In genomic region chr6:88249231-88249630, GRCm38 (mm10) we compare ENCODE assay signal across 16 mouse cellular contexts. TPM values are rescaled to one million over a fixed set of nuclear protein-coding genes. Genes with fewer than 3 reads are reported as not detected.
"Had no signal": no experiment of that assay in that cellular context is flagged by ENCODE, and none has a peak within 500 bp of the region (broad histone marks: within the 10 kb centered on the region; RNA-seq: fewer than 3 reads in every experiment).

No protein-coding gene starts in this region.

- H3K9ac ChIP-seq: intestine, embryonic 15.5 days; kidney, embryonic 15.5 days; limb, embryonic 15.5 days; liver, embryonic 15.5 days; lung, embryonic 15.5 days; midbrain, embryonic 15.5 days; neural tube, embryonic 13.5 days; stomach, embryonic 15.5 days had no signal

- H3K27me3 ChIP-seq: intestine, embryonic 15.5 days; limb, embryonic 15.5 days; liver, embryonic 15.5 days; lung, embryonic 15.5 days; midbrain, embryonic 15.5 days; neural tube, embryonic 13.5 days; stomach, embryonic 15.5 days had no signal

- DNase-seq: kidney, adult 18-20 months; lung, postnatal 14 days; retina, postnatal 1 day; right cerebral cortex, postnatal 4 days; spleen, adult 18-20 months; thymus, postnatal 14 days had no signal

- H3K9me3 ChIP-seq: intestine, embryonic 15.5 days; kidney, embryonic 15.5 days; limb, embryonic 15.5 days; liver, embryonic 15.5 days; lung, embryonic 15.5 days; midbrain, embryonic 15.5 days; neural tube, embryonic 13.5 days; stomach, embryonic 15.5 days had no signal

- H3K4me3 ChIP-seq: intestine, embryonic 15.5 days; kidney, embryonic 15.5 days; limb, embryonic 15.5 days; liver, embryonic 15.5 days; lung, embryonic 15.5 days; midbrain, embryonic 15.5 days; neural tube, embryonic 13.5 days; stomach, embryonic 15.5 days had no signal

- ATAC-seq: intestine, embryonic 15.5 days; midbrain, embryonic 15.5 days had no signal

- H3K27ac ChIP-seq: intestine, embryonic 15.5 days; kidney, embryonic 15.5 days; limb, embryonic 15.5 days; liver, embryonic 15.5 days; lung, embryonic 15.5 days; midbrain, embryonic 15.5 days; neural tube, embryonic 13.5 days; stomach, embryonic 15.5 days had no signal

- H3K4me2 ChIP-seq: intestine, embryonic 15.5 days; kidney, embryonic 15.5 days; limb, embryonic 15.5 days; liver, embryonic 15.5 days; lung, embryonic 15.5 days; midbrain, embryonic 15.5 days; neural tube, embryonic 13.5 days; stomach, embryonic 15.5 days had no signal

- H3K36me3 ChIP-seq: intestine, embryonic 15.5 days; kidney, embryonic 15.5 days; limb, embryonic 15.5 days; liver, embryonic 15.5 days; lung, embryonic 15.5 days; midbrain, embryonic 15.5 days; neural tube, embryonic 13.5 days; stomach, embryonic 15.5 days had no signal

- H3K4me1 ChIP-seq: kidney, embryonic 15.5 days; lung, embryonic 15.5 days; midbrain, embryonic 15.5 days; neural tube, embryonic 13.5 days; stomach, embryonic 15.5 days had no signal

RNA-seq across cellular contexts. Expression of gene Dnajb8, which starts 27.2 kb away (rescaled TPM):
- polyA plus RNA-seq: intestine, embryonic 15.5 days; kidney, embryonic 15.5 days; limb, embryonic 11.5 days; limb, embryonic 15.5 days; liver, embryonic 15.5 days; lung, embryonic 15.5 days; midbrain, embryonic 15.5 days; neural tube, embryonic 13.5 days; stomach, embryonic 15.5 days; urinary bladder, adult 2 months had no signal
